Mouse (Mus musculus): ENCODE measurements around the gene Vps26c. TPM values are rescaled to one million over a fixed set of nuclear protein-coding genes. Genes with fewer than 3 reads are reported as not detected.
A peak's percentile ranks its signal among the peaks of the same experiment; 100 is the strongest.

The Vps26c gene
- total and polyA plus RNA-seq, 3 experiments = 40.0 to 75.5 (median 46.9) TPM

DNA sequence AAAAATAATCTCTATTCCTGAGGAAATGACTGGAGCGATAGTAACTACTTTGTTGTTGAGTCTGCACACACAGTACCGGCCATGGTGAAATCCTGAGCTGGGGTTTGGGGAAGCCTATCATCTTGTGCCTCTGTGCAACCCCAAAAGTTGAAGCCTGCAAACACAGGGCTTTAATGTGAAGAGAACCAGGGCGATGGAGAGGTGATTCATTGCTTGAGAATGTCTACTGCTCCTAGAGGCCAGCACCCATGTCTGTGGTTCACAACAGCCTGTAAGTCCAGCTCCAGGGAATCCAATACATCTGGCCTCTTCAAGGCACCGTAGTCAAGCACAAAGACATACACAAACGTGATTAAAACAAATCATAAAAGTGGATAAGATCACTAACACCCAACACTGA, 39.3 kb downstream of the Vps26c start:
- Histone ChIP-seq H3K9me3 (replicated peaks; ENCODE audit: low read length) (no peaks in the 10 kb centered on the region), H3K4me3 (replicated peaks in 1 of 3; ENCODE audit: low read depth in 2 of 3, low read length in 2 of 3, poor library complexity in 1 of 3) (no peak overlapping the region), H3K4me1 (ENCODE audit: control insufficient read depth in 1 of 2, insufficient read depth in 2 of 2) (peaks cover 4 to 7% of the 10 kb centered on the region in 2 experiments; a peak in 2 of 4 replicates), H3K4me2 (ENCODE audit: insufficient read depth, low read depth, poor library complexity, severe bottlenecking) (no peak overlapping the region), H3K79me2 (replicated peaks; ENCODE audit: control insufficient read depth, extremely low read depth, insufficient read depth, poor library complexity, severe bottlenecking) (no peaks in the 10 kb centered on the region), H3K27ac (ENCODE audit: insufficient read depth, low read depth) (no peak overlapping the region), H3K36me3 (replicated peaks in 1 of 2; ENCODE audit: control insufficient read depth in 1 of 2, insufficient read depth in 1 of 2, low read length in 1 of 2) (no peaks in the 10 kb centered on the region), H3K27me3 (replicated peaks) (no peaks in the 10 kb centered on the region), H3K9ac (ENCODE audit: insufficient read depth, low read depth) (no peak overlapping the region)
- in situ Hi-C loops (cut with MboI; ENCODE audit: low pct_ligation_motif_present, low pct_unique_long_range_greater_than_20kb, low sequenced_read_pairs) (no loop called here), dilution Hi-C loops (cut with MboI; ENCODE audit: extremely low pct_ligation_motif_present, extremely low pct_unique_long_range_greater_than_20kb, low sequenced_read_pairs) (no loop called here)
- TF ChIP-seq POLR2A (IDR thresholded peaks at IDR 0.05; ENCODE audit: low read depth, low read length) = no peak
- no peak for TF ChIP-seq CTCF (conservative IDR thresholded peaks at IDR 0.05 in 1 of 2, IDR thresholded peaks at IDR 0.05 in 1 of 2; ENCODE audit: low read depth in 2 of 2, low read length in 2 of 2)
- TF ChIP-seq USF2 (conservative IDR thresholded peaks at IDR 0.05; ENCODE audit: low read depth, low read length) = no peak
- no peak for TF ChIP-seq RCOR1 (conservative IDR thresholded peaks at IDR 0.05; ENCODE audit: low read depth, low read length)
- no peak for TF ChIP-seq HCFC1 (IDR thresholded peaks at IDR 0.05; ENCODE audit: low read depth, low read length)
- TF ChIP-seq CHD2 (IDR thresholded peaks at IDR 0.05; ENCODE audit: low read length) = no peak
- TF ChIP-seq ZMIZ1 (IDR thresholded peaks at IDR 0.05; ENCODE audit: low read depth, low read length) = no peak
- no peak for TF ChIP-seq POLR2AphosphoS2 (IDR thresholded peaks at IDR 0.05; ENCODE audit: low read depth, low read length)
- no peak for TF ChIP-seq GABPA (IDR thresholded peaks at IDR 0.05; ENCODE audit: insufficient replicate concordance, low read depth, low read length)
- TF ChIP-seq MEF2A (IDR thresholded peaks at IDR 0.05; ENCODE audit: borderline replicate concordance, low read depth, low read length) = no peak
- no peak for TF ChIP-seq ELF1 (IDR thresholded peaks at IDR 0.05; ENCODE audit: low read depth, low read length)
- TF ChIP-seq USF1 (IDR thresholded peaks at IDR 0.05; ENCODE audit: low read depth, low read length) = no peak
- no peak for TF ChIP-seq RAD21 (IDR thresholded peaks at IDR 0.05; ENCODE audit: low read depth, low read length)
- TF ChIP-seq ZKSCAN1 (IDR thresholded peaks at IDR 0.05; ENCODE audit: borderline replicate concordance, low read depth, low read length) = no peak
- no peak for TF ChIP-seq E2F4 (IDR thresholded peaks at IDR 0.05; ENCODE audit: insufficient replicate concordance, low read depth, low read length)
- DNase-seq (ENCODE audit: extremely low read depth) = no peak

DNA sequence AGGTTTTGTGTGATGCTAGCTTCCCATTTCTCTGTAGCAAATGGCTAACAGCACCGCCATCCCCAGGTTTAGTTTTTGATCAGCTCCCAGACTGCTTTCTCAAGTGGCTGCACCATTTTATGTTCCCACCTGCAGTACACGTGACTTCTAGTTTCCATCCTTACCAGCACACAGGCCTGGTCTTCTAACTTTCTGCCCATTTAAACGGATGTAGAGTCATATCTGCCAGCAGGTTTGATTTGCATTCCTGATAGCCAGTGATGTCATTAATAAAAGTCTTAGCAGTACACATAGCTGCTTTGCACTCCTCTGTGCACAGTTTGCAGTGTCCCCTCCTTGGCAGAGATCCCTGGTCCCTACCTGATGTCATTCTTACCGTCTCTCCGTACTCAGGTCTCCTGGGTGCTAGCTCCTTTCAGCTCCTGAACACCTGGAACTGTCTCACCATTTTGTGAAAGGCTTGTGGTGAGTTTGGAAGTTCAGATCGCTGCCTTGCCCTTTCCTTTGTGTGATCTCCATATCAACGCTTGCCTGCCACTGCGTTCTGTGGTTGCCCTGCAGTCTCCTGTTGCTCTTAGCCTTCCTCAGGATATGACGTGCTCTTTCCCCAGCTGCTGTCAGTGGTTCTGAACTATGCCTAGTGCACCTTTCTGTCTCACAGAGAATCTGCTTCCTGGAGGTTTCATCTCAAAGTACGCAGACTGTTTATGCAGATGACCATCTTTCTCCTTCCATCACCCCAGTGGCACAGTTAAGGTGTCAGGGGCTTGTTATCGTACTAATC, 41.7 kb downstream of the Vps26c start:
- Histone ChIP-seq H3K36me3 (replicated peaks in 1 of 2; ENCODE audit: control insufficient read depth in 1 of 2, insufficient read depth in 1 of 2, low read length in 1 of 2) (no peaks in the 10 kb centered on the region), H3K9ac (ENCODE audit: insufficient read depth, low read depth) (no peak overlapping the region; the same call in 1 of the 2 replicates), H3K4me3 (replicated peaks in 1 of 3; ENCODE audit: low read depth in 2 of 3, low read length in 2 of 3, poor library complexity in 1 of 3) (no peak overlapping the region), H3K27me3 (replicated peaks) (no peaks in the 10 kb centered on the region), H3K9me3 (replicated peaks; ENCODE audit: low read length) (no peaks in the 10 kb centered on the region), H3K27ac (ENCODE audit: insufficient read depth, low read depth) (no peak overlapping the region), H3K79me2 (replicated peaks; ENCODE audit: control insufficient read depth, extremely low read depth, insufficient read depth, poor library complexity, severe bottlenecking) (no peaks in the 10 kb centered on the region), H3K4me2 (ENCODE audit: insufficient read depth, low read depth, poor library complexity, severe bottlenecking) (peak overlapping the region; percentile 13; the same call in 1 of the 2 replicates), H3K4me1 (ENCODE audit: control insufficient read depth in 1 of 2, insufficient read depth in 2 of 2) (peaks cover 4 to 7% of the 10 kb centered on the region in 2 experiments; a peak in 2 of 4 replicates)
- TF ChIP-seq USF1 (IDR thresholded peaks at IDR 0.05; ENCODE audit: low read depth, low read length) = peak; percentile 40; the same call in 1 of the 2 replicates
- TF ChIP-seq TCF12 (IDR thresholded peaks at IDR 0.05; ENCODE audit: low read depth, low read length) = no peak
- TF ChIP-seq USF2 (conservative IDR thresholded peaks at IDR 0.05; ENCODE audit: low read depth, low read length) = 0 out of 2 replicates have a peak, but pooled peaks have one; percentile 19
- TF ChIP-seq MAX (IDR thresholded peaks at IDR 0.05; ENCODE audit: low read length) = peak; percentile 43
- peak; percentile 81 for TF ChIP-seq BHLHE40 (IDR thresholded peaks at IDR 0.05; ENCODE audit: low read depth, low read length)
- no peak for TF ChIP-seq ZNF384 (IDR thresholded peaks at IDR 0.05; ENCODE audit: low read depth, low read length)
- TF ChIP-seq POLR2AphosphoS2 (IDR thresholded peaks at IDR 0.05; ENCODE audit: low read depth, low read length) = no peak
- peak; percentile 10 for DNase-seq (ENCODE audit: extremely low read depth)
- in situ Hi-C loops (cut with MboI; ENCODE audit: low pct_ligation_motif_present, low pct_unique_long_range_greater_than_20kb, low sequenced_read_pairs) = no loop called here
- dilution Hi-C loops (cut with MboI; ENCODE audit: extremely low pct_ligation_motif_present, extremely low pct_unique_long_range_greater_than_20kb, low sequenced_read_pairs) = no loop called here
